Mouse (Mus musculus): ENCODE measurements at regions not wholly inside any gene's neighbourhood (a gene's known extent, or its start where the extent isn't known, plus 50 kb on each side); places are given as distances from the start of the nearest gene placed in this dataset.

- TF ChIP-seq POLR2A (IDR thresholded peaks at IDR 0.05; ENCODE audit: borderline replicate concordance, control insufficient read depth, low read depth, low read length) (no peak), CTCF (IDR thresholded peaks at IDR 0.05; ENCODE audit: control insufficient read depth, insufficient read depth, low read length) (no peak)
Measured at GRCm38 (mm10) chr10:84294422-84294821, 146.0 kb downstream of the Nuak1 start.

Data from bone marrow, adult 2 months (tissue).